In genomic region chr3:88139243-88140177, GRCm38 (mm10) we compare ENCODE assay signal across 8 mouse cellular contexts. TPM values are rescaled to one million over a fixed set of nuclear protein-coding genes. Genes with fewer than 3 reads are reported as not detected.
DNase-seq lines count a peak whose midpoint lies in the region; ATAC-seq lines count a peak whose summit lies in the region.

No protein-coding gene starts in this region.

- H3K9ac ChIP-seq in heart, embryonic 14.5 days (ENCODE audit: low read length) = peak overlapping the region; percentile 100
- H3K9ac ChIP-seq in limb, embryonic 12.5 days (replicated peaks) = peak overlapping the region; percentile 67
- H3K9ac ChIP-seq in neural tube, embryonic 12.5 days = peak overlapping the region; percentile 50

- 17% methylated on average over 25 of the region's 25 CpGs for WGBS in heart, embryonic 14.5 days
- 18% methylated on average over 25 of the region's 25 CpGs for whole genome bisulfite sequencing in limb, embryonic 12.5 days
- WGBS in neural tube, embryonic 12.5 days = 14% methylated on average over 25 of the region's 25 CpGs

- no peak for ATAC-seq in heart, embryonic 14.5 days (ENCODE audit: insufficient number of reproducible peaks, insufficient read depth, low FRiP score, low read depth)
- no peak for ATAC-seq in limb, embryonic 12.5 days (ENCODE audit: insufficient number of reproducible peaks, insufficient read depth, low FRiP score, low TSS enrichment, low read depth)
- ATAC-seq in neural tube, embryonic 12.5 days (ENCODE audit: low FRiP score, low read depth) = no peak
- ATAC-seq in activated CD4-positive, CD25-positive, alpha-beta regulatory T cell, adult 4 months = no peak

- H3K27me3 ChIP-seq in heart, embryonic 14.5 days (ENCODE audit: control insufficient read depth, insufficient read depth, low read length) = no peaks in the 10 kb centered on the region
- H3K27me3 ChIP-seq in limb, embryonic 12.5 days = no peaks in the 10 kb centered on the region
- peaks cover 15% of the 10 kb centered on the region for H3K27me3 ChIP-seq in neural tube, embryonic 12.5 days (replicated peaks)

- H3K27ac ChIP-seq in heart, embryonic 14.5 days (replicated peaks in 1 of 2; ENCODE audit: control insufficient read depth in 1 of 2, insufficient read depth in 1 of 2, low read depth in 2 of 2, low read length in 2 of 2) = peak overlapping the region; percentile 99 to 100
- peak overlapping the region; percentile 98 for H3K27ac ChIP-seq in limb, embryonic 12.5 days
- no peak overlapping the region for H3K27ac ChIP-seq in neural tube, embryonic 12.5 days

- H3K9me3 ChIP-seq in heart, embryonic 14.5 days (ENCODE audit: control insufficient read depth, low read length) = no peaks in the 10 kb centered on the region
- H3K9me3 ChIP-seq in limb, embryonic 12.5 days = no peaks in the 10 kb centered on the region
- no peaks in the 10 kb centered on the region for H3K9me3 ChIP-seq in neural tube, embryonic 12.5 days

- peak overlapping the region; percentile 74 for H3K4me2 ChIP-seq in heart, embryonic 14.5 days (ENCODE audit: low read length)
- peak overlapping the region; percentile 94 for H3K4me2 ChIP-seq in limb, embryonic 12.5 days
- H3K4me2 ChIP-seq in neural tube, embryonic 12.5 days (replicated peaks) = peak overlapping the region; percentile 84

- peaks cover 29 to 42% of the 10 kb centered on the region in 2 experiments for H3K4me1 ChIP-seq in heart, embryonic 14.5 days (ENCODE audit: control insufficient read depth in 2 of 2, insufficient read depth in 2 of 2, low read length in 2 of 2)
- H3K4me1 ChIP-seq in limb, embryonic 12.5 days (replicated peaks) = peaks cover 51% of the 10 kb centered on the region
- H3K4me1 ChIP-seq in neural tube, embryonic 12.5 days = peaks cover 34% of the 10 kb centered on the region

- H3K36me3 ChIP-seq in heart, embryonic 14.5 days (ENCODE audit: control insufficient read depth, insufficient read depth, low read length) = no peaks in the 10 kb centered on the region
- no peaks in the 10 kb centered on the region for H3K36me3 ChIP-seq in limb, embryonic 12.5 days
- no peaks in the 10 kb centered on the region for H3K36me3 ChIP-seq in neural tube, embryonic 12.5 days

- peak; percentile 83 for DNase-seq in right cerebral cortex, adult 18-20 months
- DNase-seq in right cerebral cortex, postnatal 25 days = no peak
- DNase-seq in cerebellum, adult 8-10 months = peak; percentile 85
- no peak for DNase-seq in ovary, postnatal 14 days (ENCODE audit: low spot score)

- peak overlapping the region; percentile 57 to 61 for H3K4me3 ChIP-seq in heart, embryonic 14.5 days (ENCODE audit: control insufficient read depth in 1 of 2, insufficient read depth in 1 of 2, low read depth in 1 of 2, low read length in 2 of 2)
- H3K4me3 ChIP-seq in limb, embryonic 12.5 days (replicated peaks) = peak overlapping the region; percentile 61
- H3K4me3 ChIP-seq in neural tube, embryonic 12.5 days = peak overlapping the region; percentile 48

RNA-seq across cellular contexts. Expression of gene Mef2d, which starts 2.7 kb away (rescaled TPM):
- 52.1 and 52.7 TPM in 2 replicates for polyA plus RNA-seq in heart, embryonic 14.5 days (2014; fragmentation: Nextera tagmentation; extraction: Ambion mirVana)
- 12.1 and 14.3 TPM in 2 replicates for polyA plus RNA-seq in limb, embryonic 12.5 days (2016; fragmentation: Nextera tagmentation; extraction: Ambion mirVana)
- 17.6 and 19.8 TPM in 2 replicates for polyA plus RNA-seq in neural tube, embryonic 12.5 days (2016; fragmentation: Nextera tagmentation; extraction: Ambion mirVana)
- 10 to 100 TPM; 24.3 to 24.5 TPM for polyA plus RNA-seq in activated CD4-positive, CD25-positive, alpha-beta regulatory T cell, adult 4 months (2017; shearing (Covaris generic))

RNA-seq across cellular contexts. Expression of gene Iqgap3, which starts 57.7 kb away (rescaled TPM):
- polyA plus RNA-seq in heart, embryonic 14.5 days (2014; fragmentation: Nextera tagmentation; extraction: Ambion mirVana) = 22.8 and 26.4 TPM in 2 replicates
- polyA plus RNA-seq in limb, embryonic 12.5 days (2016; fragmentation: Nextera tagmentation; extraction: Ambion mirVana) = 24.3 and 25.6 TPM in 2 replicates
- polyA plus RNA-seq in neural tube, embryonic 12.5 days (2016; fragmentation: Nextera tagmentation; extraction: Ambion mirVana) = 14.1 and 14.3 TPM in 2 replicates
- polyA plus RNA-seq in activated CD4-positive, CD25-positive, alpha-beta regulatory T cell, adult 4 months (2017; shearing (Covaris generic)) = 1 to 10 TPM; 1.3 to 1.4 TPM

Comparison
In these comparisons a context has a peak if more than half of its experiments do, and no peak if none do; other contexts are left out.
1. DNase-seq: peak in right cerebral cortex, adult 18-20 months (single experiment) and cerebellum, adult 8-10 months (single experiment); none in right cerebral cortex, postnatal 25 days (single experiment) and ovary, postnatal 14 days (single experiment).
2. H3K9ac ChIP-seq: peak in every context shown above with its lines; median percentile 100 in heart, embryonic 14.5 days; 67 in limb, embryonic 12.5 days; 50 in neural tube, embryonic 12.5 days.
3. Peak in every context shown above with its lines, with median percentiles within 50 percentile points of each other: H3K4me2 ChIP-seq and H3K4me3 ChIP-seq.